Mouse (Mus musculus) liver, postnatal 0 days (tissue): ENCODE measurements around the gene Clip4. TPM values are rescaled to one million over a fixed set of nuclear protein-coding genes. Genes with fewer than 3 reads are reported as not detected.

Source experiments
- ATAC-seq: fragments of 200-750 bp; cut with Nextera tagmentation; 2 replicates; pipeline ENCODE4 v1.8.0; 2017; ENCODE audit warnings: mild to moderate bottlenecking, moderate library complexity
- DNase-seq: peaks from one replicate; pipeline ENCODE4 v3.0.0-alpha.2; 2016
- H3K27ac ChIP-seq: fragments of 300-500 bp; sonication (generic); 2 replicates; pipeline ENCODE4 v1.5.1; 2014; ENCODE audit warnings: antibody characterized with exemption, moderate library complexity, mild to moderate bottlenecking, low read depth
- H3K27me3 ChIP-seq: fragments of 300-500 bp; sonication (generic); 2 replicates; pipeline ENCODE4 v1.6.1; 2014; ENCODE audit warnings: low read length, control low read depth, mixed read lengths; ENCODE audit not compliant: insufficient read depth
- H3K36me3 ChIP-seq: fragments of 300-500 bp; sonication (generic); replicated peaks from 2 replicates; pipeline ENCODE4 v1.6.1; 2014; ENCODE audit warnings: mild to moderate bottlenecking, control low read depth, low read length, moderate library complexity, mixed read lengths; ENCODE audit not compliant: insufficient read depth
- H3K4me1 ChIP-seq: fragments of 300-500 bp; sonication (generic); 2 replicates; pipeline ENCODE4 v1.6.1; 2014; ENCODE audit warnings: antibody characterized with exemption, mild to moderate bottlenecking, control low read depth; ENCODE audit not compliant: insufficient read depth
- H3K4me2 ChIP-seq: fragments of 300-500 bp; sonication (generic); 2 replicates; pipeline ENCODE4 v1.6.1; 2014; ENCODE audit warnings: low read depth, mild to moderate bottlenecking, low read length, moderate library complexity, mixed read lengths
- H3K4me3 ChIP-seq: fragments of 300-500 bp; sonication (generic); 2 replicates; pipeline ENCODE4 v1.5.1; 2014; ENCODE audit warnings: low read depth, low read length
- H3K9ac ChIP-seq: fragments of 300-500 bp; sonication (generic); replicated peaks from 2 replicates; pipeline ENCODE4 v1.6.1; 2014; ENCODE audit warnings: mild to moderate bottlenecking, moderate library complexity
- H3K9me3 ChIP-seq: fragments of 300-500 bp; sonication (generic); 2 replicates; pipeline ENCODE4 v1.6.1; 2016; ENCODE audit warnings: mild to moderate bottlenecking, control low read depth, low read length, mixed read lengths
- CTCF ChIP-seq: sonication (generic); IDR thresholded peaks from 2 replicates; pipeline ENCODE4 v1.5.1; 2016; ENCODE audit warnings: antibody characterized with exemption, low read depth
- EP300 ChIP-seq: IDR thresholded peaks from 2 replicates; pipeline ENCODE4 v1.6.1; 2016; ENCODE audit warnings: antibody characterized with exemption, low read depth, mild to moderate bottlenecking
- WGBS: fragments of 180-500 bp; shearing (Covaris S2); extraction: QIAGEN DNeasy Blood & Tissue Kit; methylation state at CpG from one replicate; pipeline ENCODE4 v1.1.7; 2014; ENCODE audit not compliant: insufficient replicate concordance; 5-methylcytosine and 5-hydroxymethylcytosine counted together
- polyA plus RNA-seq: library from polyadenylated mRNA; unstranded; fragments of >200 nt; fragmentation: Nextera tagmentation; extraction: Ambion mirVana; gene quantifications from 2 replicates; pipeline ENCODE4 v1.2.1, GENCODE M21; 2015

Gene Clip4
- polyA plus RNA-seq, 1 experiment from 2014 or later = 0.49 TPM

DNA sequence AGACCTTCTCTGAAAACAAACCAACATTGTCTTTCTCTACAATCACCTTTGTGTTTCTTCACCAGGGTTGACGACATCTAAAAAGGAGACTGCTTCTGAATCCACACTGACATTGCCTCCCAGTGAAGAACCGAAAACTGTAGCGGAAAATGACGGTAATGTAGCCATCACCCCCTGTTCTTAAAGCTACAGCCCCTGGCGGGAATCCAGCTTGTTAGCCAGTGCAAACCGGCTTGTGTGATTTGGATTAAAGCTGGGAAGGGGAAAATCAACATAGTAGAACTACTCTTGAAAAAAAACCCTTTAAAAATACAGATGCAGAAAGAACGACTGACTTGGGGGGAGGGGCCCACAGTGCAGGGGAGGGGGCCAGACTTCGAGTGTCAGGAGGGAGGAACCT lies 59.4 kb downstream of the Clip4 start:
- no peak overlapping the region for H3K4me3 ChIP-seq
- no peaks in the 10 kb centered on the region for H3K36me3 ChIP-seq
- TF ChIP-seq EP300 = no peak
- TF ChIP-seq CTCF = no peak
- peak overlapping the region; percentile 35 for H3K4me2 ChIP-seq
- 0 out of 2 replicates have a peak, but pooled peaks cover 2% of the 10 kb centered on the region for H3K4me1 ChIP-seq
- WGBS = 60% methylated on average over 8 of the region's 8 CpGs
- H3K27me3 ChIP-seq = no peaks in the 10 kb centered on the region
- H3K9ac ChIP-seq = no peak overlapping the region
- no peak for ATAC-seq
- no peak overlapping the region for H3K27ac ChIP-seq
- H3K9me3 ChIP-seq = no peaks in the 10 kb centered on the region
- DNase-seq = peak; percentile 24

DNA sequence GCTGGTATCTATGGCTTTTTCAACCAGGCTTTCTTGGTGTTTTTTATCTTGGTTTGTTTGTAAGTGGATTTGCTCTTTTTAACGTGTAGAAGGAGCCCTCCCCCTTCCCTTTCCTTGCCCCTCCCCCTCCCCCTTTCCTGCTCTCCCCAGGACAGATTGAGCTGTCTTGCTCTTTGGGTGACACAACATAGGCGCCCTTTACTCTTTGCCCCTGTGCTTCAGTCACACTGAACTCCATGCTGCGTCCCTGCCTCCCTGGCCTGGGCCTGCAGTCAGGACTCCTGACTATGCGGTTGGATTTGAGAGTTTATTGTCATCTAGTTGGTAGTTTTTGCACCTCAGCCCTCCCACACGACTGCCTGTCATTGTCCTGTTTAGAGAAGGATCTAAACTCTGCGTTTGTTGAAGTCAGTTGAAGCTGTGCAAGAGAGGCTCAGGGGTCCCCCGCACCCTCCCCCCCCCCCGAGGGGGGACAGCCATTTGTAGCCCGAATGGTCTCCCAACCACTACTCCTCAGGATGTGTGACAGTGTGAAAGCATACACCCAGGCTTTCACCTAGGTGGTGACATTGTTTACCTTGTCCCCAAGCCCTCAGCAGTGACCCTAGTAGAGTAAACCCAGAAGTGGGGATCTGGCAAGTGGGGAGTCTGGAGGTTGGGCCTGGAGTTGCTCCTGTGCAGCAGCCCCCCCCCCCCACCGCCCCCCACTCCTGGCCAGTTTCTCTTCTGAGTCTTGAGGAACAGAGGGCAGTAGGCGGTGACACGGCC lies 60.6 kb downstream of the Clip4 start:
- Histone ChIP-seq H3K27ac (peak overlapping the region; percentile 46; the same call in 1 of the 2 replicates), H3K9ac (no peak overlapping the region), H3K4me1 (0 out of 2 replicates have a peak, but pooled peaks cover 2% of the 10 kb centered on the region), H3K9me3 (no peaks in the 10 kb centered on the region), H3K36me3 (no peaks in the 10 kb centered on the region), H3K4me2 (peak overlapping the region; percentile 49), H3K27me3 (no peaks in the 10 kb centered on the region), H3K4me3 (no peak overlapping the region)
- TF ChIP-seq EP300 (no peak), CTCF (no peak)
- ATAC-seq = peak; percentile 86
- WGBS = 47% methylated on average over 12 of the region's 12 CpGs
- peak; percentile 32 for DNase-seq

DNA sequence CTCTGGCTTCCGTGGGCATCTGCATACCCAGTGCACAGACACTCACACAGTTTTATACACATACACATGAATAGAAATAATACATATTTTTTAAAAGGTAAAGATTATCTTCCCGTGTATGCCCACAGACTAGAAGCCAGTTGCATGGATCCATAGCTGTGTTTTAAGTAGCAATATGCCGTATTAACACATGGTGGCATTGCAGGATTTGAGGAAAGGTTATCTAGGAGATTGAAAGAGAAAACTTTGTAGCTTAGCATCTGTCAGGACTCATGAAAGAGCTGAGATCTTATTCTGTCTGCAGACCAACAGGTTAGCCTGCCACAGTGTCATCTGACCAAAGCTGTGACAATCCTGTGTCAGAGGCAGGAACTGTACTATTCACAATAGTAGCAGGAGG lies 63.7 kb downstream of the Clip4 start:
- Histone ChIP-seq H3K9ac (no peak overlapping the region), H3K9me3 (no peaks in the 10 kb centered on the region), H3K4me2 (no peak overlapping the region), H3K4me3 (no peak overlapping the region), H3K36me3 (no peaks in the 10 kb centered on the region), H3K27ac (no peak overlapping the region), H3K4me1 (0 out of 2 replicates have a peak, but pooled peaks cover 2% of the 10 kb centered on the region), H3K27me3 (no peaks in the 10 kb centered on the region)
- WGBS = 63% methylated on average over 3 of the region's 3 CpGs
- no peak for ATAC-seq
- TF ChIP-seq EP300 (no peak), CTCF (peak; percentile 38)
- no peak for DNase-seq

DNA sequence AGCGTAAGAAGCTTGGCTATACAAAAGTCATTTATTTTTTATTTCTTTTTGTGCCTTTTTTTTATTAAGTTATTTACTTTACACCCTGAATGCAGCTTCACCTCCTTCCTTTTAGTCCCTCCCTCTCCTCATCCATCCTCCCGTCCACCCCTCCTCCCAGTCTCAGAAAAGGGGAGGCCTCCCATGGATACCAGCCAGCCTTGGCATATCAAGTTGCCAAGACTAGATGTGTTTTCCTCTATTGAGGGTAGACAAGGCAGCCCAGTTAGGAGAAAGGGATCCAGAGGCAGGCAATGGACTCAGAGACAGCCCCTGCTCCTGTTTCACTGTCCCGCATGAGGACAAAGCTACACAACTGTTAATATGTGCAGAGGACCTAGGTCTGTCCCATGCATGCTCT lies 93.9 kb downstream of the Clip4 start:
- 90% methylated on average over 3 of the region's 3 CpGs for WGBS

DNA sequence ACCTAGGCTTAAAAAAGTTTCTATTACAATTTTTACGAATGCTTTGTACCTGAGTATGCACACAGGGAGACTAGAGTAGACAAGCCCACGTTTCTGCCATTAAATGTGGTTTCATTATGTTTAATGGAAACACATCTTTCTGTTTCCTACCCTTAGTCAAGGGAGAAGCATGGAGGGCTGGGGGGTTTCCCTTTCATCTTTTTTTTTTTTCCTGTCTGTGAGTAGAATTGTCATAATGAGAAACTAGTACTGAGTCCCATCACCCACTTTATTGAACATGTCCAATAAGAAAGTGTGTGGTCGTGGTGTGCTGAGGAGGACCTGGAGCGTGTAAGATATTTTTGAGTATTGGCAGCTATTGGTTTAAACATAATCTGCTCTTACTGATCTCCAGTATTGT lies 94.6 kb downstream of the Clip4 start:
- Histone ChIP-seq H3K9ac (no peak overlapping the region), H3K36me3 (no peaks in the 10 kb centered on the region), H3K27ac (no peak overlapping the region), H3K4me3 (no peak overlapping the region), H3K27me3 (no peaks in the 10 kb centered on the region), H3K4me2 (no peak overlapping the region), H3K4me1 (no peaks in the 10 kb centered on the region), H3K9me3 (no peaks in the 10 kb centered on the region)
- TF ChIP-seq CTCF = no peak
- no peak for TF ChIP-seq EP300
- 78% methylated on average over 4 of the region's 4 CpGs for WGBS
- DNase-seq (no peak), ATAC-seq (no peak)

More for the DNA sequence above, 93.9 kb downstream of the Clip4 start:
- no peaks in the 10 kb centered on the region for H3K4me1 ChIP-seq
- H3K27ac ChIP-seq = no peak overlapping the region
- TF ChIP-seq EP300 (no peak), CTCF (no peak)
- H3K9me3 ChIP-seq = no peaks in the 10 kb centered on the region
- ATAC-seq (no peak), DNase-seq (no peak)
- H3K4me2 ChIP-seq = no peak overlapping the region
- no peak overlapping the region for H3K9ac ChIP-seq
- H3K27me3 ChIP-seq = no peaks in the 10 kb centered on the region
- H3K4me3 ChIP-seq = no peak overlapping the region
- no peaks in the 10 kb centered on the region for H3K36me3 ChIP-seq

DNA sequence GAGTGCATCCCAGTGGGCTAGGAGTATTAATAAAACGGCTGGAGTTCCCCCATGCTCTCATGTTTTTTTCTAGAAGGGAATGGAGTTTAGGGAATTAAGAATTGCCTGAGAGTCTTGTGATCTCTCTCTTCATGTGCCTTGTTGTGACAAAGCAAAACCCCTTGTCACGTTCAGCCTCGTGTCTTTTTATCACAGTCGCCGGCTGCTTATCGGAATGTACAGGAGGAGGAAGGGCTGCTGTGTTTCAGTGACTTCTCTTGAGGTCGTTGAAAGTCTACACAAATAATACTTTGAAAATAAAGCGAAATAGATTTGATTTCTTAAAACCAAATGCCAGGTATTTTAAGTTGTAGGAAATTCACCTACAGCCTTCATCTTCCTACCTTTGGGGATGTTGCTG lies 95.8 kb downstream of the Clip4 start:
- 76% methylated on average over 8 of the region's 8 CpGs for WGBS
- Histone ChIP-seq H3K4me1 (no peaks in the 10 kb centered on the region; the same call in 1 of the 2 replicates), H3K27ac (no peak overlapping the region), H3K4me2 (no peak overlapping the region), H3K36me3 (no peaks in the 10 kb centered on the region), H3K27me3 (peaks cover 3% of the 10 kb centered on the region), H3K9ac (no peak overlapping the region), H3K4me3 (no peak overlapping the region), H3K9me3 (no peaks in the 10 kb centered on the region)
- no peak for ATAC-seq
- 0 out of 2 replicates have a peak, but pooled peaks have one; percentile 17 for TF ChIP-seq EP300
- TF ChIP-seq CTCF = no peak
- peak; percentile 8 for DNase-seq
